Mouse (Mus musculus): ENCODE measurements around the gene Imp4.
A peak's percentile ranks its signal among the peaks of the same experiment; 100 is the strongest.
"Not testable (repeated sequence)": the region's sequence is repeated elsewhere in the genome, so short reads cannot be mapped to it uniquely, and the experiment has no call there.

The Imp4 gene

GRCm38 (mm10) chr1:34439215-34439960 lies at the start of gene Imp4, which contains the start of gene Ccdc115:
Gene Imp4, plus strand, starts transcription at chr1:34439851.
Gene Ccdc115, minus strand, starts transcription at chr1:34439672.
- peak; percentile 98 for DNase-seq

- DNase-seq: no peak
Observed at GRCm38 (mm10) chr1:34396321-34396720, 43.3 kb upstream of the Imp4 start.

- peak in 1 of 2 experiments; percentile 8 for DNase-seq
Observed at GRCm38 (mm10) chr1:34399182-34399953, 40.3 kb upstream of the Imp4 start.

GRCm38 (mm10) chr1:34428466-34428865 lies 11.2 kb upstream of the Imp4 start:
- no peak for DNase-seq

GRCm38 (mm10) chr1:34429281-34429680 lies 10.4 kb upstream of the Imp4 start:
- no peak for DNase-seq

- no peak for DNase-seq
Observed at GRCm38 (mm10) chr1:34430981-34431380, 8.7 kb upstream of the Imp4 start.

- no peak for DNase-seq
Observed at GRCm38 (mm10) chr1:34431431-34431830, 8.2 kb upstream of the Imp4 start.

GRCm38 (mm10) chr1:34432411-34432775 lies 7.3 kb upstream of the Imp4 start:
- peak in 1 of 2 experiments; percentile 65 for DNase-seq

GRCm38 (mm10) chr1:34432776-34433481 lies 6.7 kb upstream of the Imp4 start:
- peak; percentile 21 to 42 for DNase-seq

- peak in 1 of 2 experiments; percentile 35 for DNase-seq
Observed at GRCm38 (mm10) chr1:34433891-34434521, 5.6 kb upstream of the Imp4 start.

- peak; percentile 88 to 91 for DNase-seq
Observed at GRCm38 (mm10) chr1:34434660-34435160, 4.9 kb upstream of the Imp4 start.

GRCm38 (mm10) chr1:34435371-34436120 lies 4.1 kb upstream of the Imp4 start:
- DNase-seq: no peak

GRCm38 (mm10) chr1:34436374-34436773 lies 3.3 kb upstream of the Imp4 start:
- DNase-seq: no peak

- DNase-seq: not testable (repeated sequence)
Observed at GRCm38 (mm10) chr1:34437366-34437765, 2.3 kb upstream of the Imp4 start.

- DNase-seq: no peak
Observed at GRCm38 (mm10) chr1:34438381-34439051, 1.1 kb upstream of the Imp4 start.

- no peak for DNase-seq
Observed at GRCm38 (mm10) chr1:34439961-34440630, 445 bp downstream of the Imp4 start.

- no peak for DNase-seq
Observed at GRCm38 (mm10) chr1:34443124-34443523, 3.5 kb downstream of the Imp4 start.

- no peak for DNase-seq
Observed at GRCm38 (mm10) chr1:34458431-34458830, 18.8 kb downstream of the Imp4 start.

- peak; percentile 95 to 96 for DNase-seq
Observed at GRCm38 (mm10) chr1:34459284-34460060, 19.8 kb downstream of the Imp4 start, which contains the start of gene Ptpn18. Gene Ptpn18, plus strand, starts transcription at chr1:34459762.

- DNase-seq: peak; percentile 49 to 66
Observed at GRCm38 (mm10) chr1:34460061-34460441, 20.4 kb downstream of the Imp4 start.

Measured in kidney, postnatal 36 days (tissue).